Mouse (Mus musculus) liver, postnatal 0 days (tissue): Measurements from ENCODE around the gene Gpr87.

Experiments
- CTCF ChIP-seq: sonication (generic); IDR thresholded peaks from 2 replicates; pipeline ENCODE4 v1.5.1; 2016; ENCODE audit warnings: antibody characterized with exemption, low read depth
- EP300 ChIP-seq: IDR thresholded peaks from 2 replicates; pipeline ENCODE4 v1.6.1; 2016; ENCODE audit warnings: antibody characterized with exemption, low read depth, mild to moderate bottlenecking

DNA sequence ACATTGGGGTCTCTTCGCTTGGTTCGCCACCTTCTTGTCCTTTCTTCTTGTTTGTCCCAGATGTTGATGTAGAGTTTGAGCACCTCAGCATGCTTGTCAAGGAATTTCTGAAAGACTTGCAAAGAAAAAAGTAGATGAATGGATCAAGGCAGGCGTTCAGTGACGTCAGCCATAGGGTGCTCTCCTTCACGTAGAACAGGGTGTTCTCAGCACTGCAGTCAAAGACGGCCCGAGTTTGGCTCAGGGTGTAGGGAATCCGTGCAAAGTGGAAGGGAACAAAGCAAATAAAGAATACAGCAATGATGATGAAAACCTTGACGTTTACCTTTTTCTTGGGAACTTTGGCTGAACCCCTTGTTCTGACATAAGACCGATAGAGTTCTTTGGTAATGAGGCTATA is 22.3 kb upstream of the Gpr87 start:
- TF ChIP-seq CTCF (no peak), EP300 (no peak)
